Mouse (Mus musculus) stomach, embryonic 15.5 days (tissue): ENCODE results near the gene Rnf135. TPM values are rescaled to one million over a fixed set of nuclear protein-coding genes. Genes with fewer than 3 reads are reported as not detected.

Source experiments
- ATAC-seq: fragments of 200-750 bp; cut with Nextera tagmentation; 2 replicates; pipeline ENCODE4 v1.8.0; 2017; ENCODE audit warnings: low read depth, moderate number of reproducible peaks, moderate TSS enrichment; ENCODE audit not compliant: insufficient read depth, low FRiP score
- H3K27ac ChIP-seq: fragments of 300-500 bp; sonication (generic); 2 replicates; pipeline ENCODE4 v1.5.1; 2015; ENCODE audit warnings: mild to moderate bottlenecking, inconsistent platforms
- H3K27me3 ChIP-seq: fragments of 300-500 bp; sonication (generic); replicated peaks from 2 replicates; pipeline ENCODE4 v1.6.1; 2015; ENCODE audit warnings: inconsistent platforms
- H3K36me3 ChIP-seq: fragments of 300-500 bp; sonication (generic); 2 replicates; pipeline ENCODE4 v1.6.1; 2015; ENCODE audit warnings: inconsistent platforms
- H3K4me1 ChIP-seq: fragments of 300-500 bp; sonication (generic); 2 replicates; pipeline ENCODE4 v1.6.1; 2015; ENCODE audit warnings: inconsistent platforms
- H3K4me2 ChIP-seq: fragments of 300-500 bp; sonication (generic); 2 replicates; pipeline ENCODE4 v1.6.1; 2015; ENCODE audit warnings: mild to moderate bottlenecking, inconsistent platforms
- H3K4me3 ChIP-seq: fragments of 300-500 bp; sonication (generic); replicated peaks from 2 replicates; pipeline ENCODE4 v1.5.1; 2015; ENCODE audit warnings: inconsistent platforms
- H3K9ac ChIP-seq: fragments of 300-500 bp; sonication (generic); 2 replicates; pipeline ENCODE4 v1.6.1; 2015; ENCODE audit warnings: inconsistent platforms
- H3K9me3 ChIP-seq: fragments of 300-500 bp; sonication (generic); 2 replicates; pipeline ENCODE4 v1.6.1; 2016; ENCODE audit warnings: inconsistent platforms
- WGBS: fragments of 180-500 bp; shearing (Covaris S2); methylation state at CpG from one replicate; pipeline ENCODE4 v1.1.7; 2015; 5-methylcytosine and 5-hydroxymethylcytosine counted together
- polyA plus RNA-seq: library from polyadenylated mRNA; unstranded; fragments of >200 nt; fragmentation: Nextera tagmentation; extraction: Ambion mirVana; gene quantifications from 2 replicates; pipeline ENCODE4 v1.2.1, GENCODE M21; 2015

The Rnf135 gene
- polyA plus RNA-seq, 1 experiment from 2014 or later, result 10.3 TPM

DNA sequence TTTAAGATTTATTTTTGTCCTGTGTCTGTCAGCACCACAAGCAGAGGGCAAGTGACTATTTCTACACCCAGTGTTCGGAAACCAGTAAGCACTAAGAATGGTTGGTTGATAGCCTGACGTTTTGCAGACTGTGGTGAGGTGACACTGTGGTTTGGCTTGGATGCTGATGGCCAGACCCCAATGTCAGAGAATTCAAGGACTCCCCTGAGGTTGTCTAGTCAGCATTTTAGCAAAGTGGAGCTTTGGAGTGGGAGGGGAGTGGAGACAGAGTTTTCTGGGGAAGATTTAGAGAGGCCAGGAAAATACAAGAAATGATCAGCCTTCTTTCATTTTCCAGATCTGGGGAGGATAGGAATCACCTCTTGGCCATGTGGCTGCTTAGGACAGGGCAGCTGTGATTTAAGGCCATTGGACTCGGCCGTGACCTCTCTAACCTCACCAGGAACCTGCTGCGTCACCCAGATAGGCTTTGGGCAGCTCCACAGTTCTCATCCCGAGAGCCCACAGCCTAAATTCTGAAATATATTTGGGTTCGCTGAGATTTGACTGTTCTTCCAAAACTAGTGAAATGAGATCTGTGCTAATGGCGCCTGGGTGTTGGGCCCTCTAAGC is 34.1 kb upstream of the Rnf135 start:
- no peak overlapping the region for H3K9ac ChIP-seq
- no peak overlapping the region for H3K4me2 ChIP-seq
- no peak overlapping the region for H3K4me3 ChIP-seq
- H3K27me3 ChIP-seq, result peaks cover 6% of the 10 kb centered on the region
- no peaks in the 10 kb centered on the region for H3K36me3 ChIP-seq
- H3K9me3 ChIP-seq, result no peaks in the 10 kb centered on the region
- H3K4me1 ChIP-seq, result peaks cover 6% of the 10 kb centered on the region; the same call in 1 of the 2 replicates
- 87% methylated on average over 8 of the region's 8 CpGs for WGBS
- H3K27ac ChIP-seq, result no peak overlapping the region
- ATAC-seq, result no peak

- ATAC-seq, result no peak
- Histone ChIP-seq H3K27me3 (peaks cover 14% of the 10 kb centered on the region), H3K4me1 (peaks cover 8% of the 10 kb centered on the region; the same call in 1 of the 2 replicates), H3K4me3 (no peak overlapping the region), H3K9me3 (no peaks in the 10 kb centered on the region), H3K4me2 (no peak overlapping the region), H3K36me3 (no peaks in the 10 kb centered on the region), H3K9ac (no peak overlapping the region), H3K27ac (no peak overlapping the region)
- WGBS, result 64% methylated on average over 5 of the region's 5 CpGs
Measured at GRCm38 (mm10) chr11:80150566-80150965, 33.1 kb upstream of the Rnf135 start.

- H3K9me3 ChIP-seq, result no peaks in the 10 kb centered on the region
- no peaks in the 10 kb centered on the region for H3K36me3 ChIP-seq
- no peak overlapping the region for H3K4me3 ChIP-seq
- no peak overlapping the region for H3K9ac ChIP-seq
- H3K4me1 ChIP-seq, result peaks cover 8% of the 10 kb centered on the region; the same call in 1 of the 2 replicates
- 65% methylated on average over 2 of the region's 2 CpGs for WGBS
- H3K27me3 ChIP-seq, result peaks cover 15% of the 10 kb centered on the region
- H3K4me2 ChIP-seq, result no peak overlapping the region
- no peak overlapping the region for H3K27ac ChIP-seq
- ATAC-seq, result no peak
Measured at GRCm38 (mm10) chr11:80151541-80151940, 32.1 kb upstream of the Rnf135 start.

DNA sequence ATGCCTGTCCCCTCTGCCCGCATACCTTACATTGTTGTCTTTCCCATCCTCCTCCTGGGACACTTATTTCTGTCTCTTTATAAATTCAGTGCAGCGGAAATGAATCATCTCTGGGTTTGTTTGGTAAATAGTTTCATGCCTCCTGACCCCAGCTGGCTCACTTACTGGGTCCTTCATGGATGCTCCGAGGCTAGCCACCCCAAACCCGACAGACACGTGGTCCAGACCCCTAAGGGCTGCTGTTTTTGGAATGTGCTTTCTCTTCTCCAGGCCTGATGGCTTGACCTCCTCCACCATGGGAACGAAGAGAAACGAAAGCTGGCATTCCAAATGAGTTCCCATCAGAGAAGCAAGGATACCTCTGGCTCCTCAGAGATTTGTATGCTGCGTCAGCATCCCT is 31.3 kb upstream of the Rnf135 start:
- H3K4me3 ChIP-seq, result no peak overlapping the region
- no peak overlapping the region for H3K27ac ChIP-seq
- H3K9me3 ChIP-seq, result no peaks in the 10 kb centered on the region
- peaks cover 15% of the 10 kb centered on the region for H3K27me3 ChIP-seq
- H3K9ac ChIP-seq, result no peak overlapping the region
- WGBS, result 61% methylated on average over 8 of the region's 8 CpGs
- no peak for ATAC-seq
- H3K36me3 ChIP-seq, result no peaks in the 10 kb centered on the region
- H3K4me1 ChIP-seq, result peaks cover 8% of the 10 kb centered on the region; the same call in 1 of the 2 replicates
- no peak overlapping the region for H3K4me2 ChIP-seq

- WGBS, result 1% methylated on average over 47 of the region's 47 CpGs
- H3K27ac ChIP-seq, result no peak within 1 kb of the TSS
- peak; percentile 89 for ATAC-seq
Measured at GRCm38 (mm10) chr11:80153857-80154495, 29.7 kb upstream of the Rnf135 start, which contains the start of gene Adap2. Gene Adap2, plus strand, starts transcription at chr11:80154105.

DNA sequence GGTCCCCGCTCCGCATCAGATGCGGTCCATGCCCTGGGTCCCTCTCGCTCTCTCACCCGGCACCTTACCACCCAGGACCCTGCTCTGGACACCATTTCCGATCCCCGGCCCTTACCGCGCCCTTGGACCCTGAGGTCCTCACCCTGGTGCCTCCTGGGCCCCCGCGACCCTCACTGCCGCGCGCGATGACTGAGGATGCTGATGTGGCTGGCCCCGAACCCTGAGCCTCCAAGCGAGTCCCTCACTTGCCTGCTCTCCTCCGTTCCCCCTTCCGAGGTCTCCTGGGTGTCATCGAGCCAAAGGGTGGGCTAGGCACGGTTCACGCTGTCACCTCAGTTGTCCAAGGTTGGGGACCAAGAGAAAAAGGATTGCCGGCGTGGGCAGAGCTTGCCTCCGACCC is 29.1 kb upstream of the Rnf135 start:
- H3K36me3 ChIP-seq, result no peaks in the 10 kb centered on the region
- H3K4me2 ChIP-seq, result peak overlapping the region; percentile 89
- H3K27ac ChIP-seq, result no peak overlapping the region
- H3K4me3 ChIP-seq, result peak overlapping the region; percentile 58
- peaks cover 8% of the 10 kb centered on the region; the same call in 1 of the 2 replicates for H3K4me1 ChIP-seq
- 0 out of 2 replicates have a peak, but pooled peaks have one; percentile 14 for ATAC-seq
- no peak overlapping the region for H3K9ac ChIP-seq
- 25% methylated on average over 25 of the region's 25 CpGs for WGBS
- H3K27me3 ChIP-seq, result peaks cover 15% of the 10 kb centered on the region
- no peaks in the 10 kb centered on the region for H3K9me3 ChIP-seq

More at GRCm38 (mm10) chr11:80153857-80154495, 29.7 kb upstream of the Rnf135 start, which contains the start of gene Adap2:
- peaks cover 15% of the 10 kb centered on the region for H3K27me3 ChIP-seq
- no peaks in the 10 kb centered on the region for H3K36me3 ChIP-seq
- H3K4me1 ChIP-seq, result peaks cover 8% of the 10 kb centered on the region; the same call in 1 of the 2 replicates
- peak within 1 kb of the TSS; percentile 38 for H3K9ac ChIP-seq
- peak within 1 kb of the TSS; percentile 89 for H3K4me2 ChIP-seq
- no peaks in the 10 kb centered on the region for H3K9me3 ChIP-seq
- H3K4me3 ChIP-seq, result peak within 1 kb of the TSS; percentile 58

DNA sequence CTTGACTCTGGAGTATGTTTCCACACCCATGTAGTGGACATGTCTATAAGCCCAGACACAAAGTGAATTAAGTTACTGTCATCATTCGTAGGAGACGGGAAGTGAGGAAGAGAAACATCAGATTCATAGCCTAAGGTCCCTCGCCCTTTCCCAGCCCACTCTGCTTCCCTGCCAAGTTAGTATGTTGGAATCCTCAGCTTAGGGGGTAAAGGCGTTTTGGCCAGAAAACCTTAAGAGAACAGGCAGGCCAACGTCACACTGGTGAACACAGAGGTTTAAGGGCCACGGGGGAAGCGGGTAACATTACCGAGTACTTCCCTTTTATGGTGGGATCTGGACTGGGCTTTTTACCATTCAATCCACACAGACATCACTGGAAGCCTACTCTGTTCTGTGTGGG is 28.1 kb upstream of the Rnf135 start:
- Histone ChIP-seq H3K4me1 (peaks cover 8% of the 10 kb centered on the region; the same call in 1 of the 2 replicates), H3K9ac (no peak overlapping the region), H3K36me3 (no peaks in the 10 kb centered on the region), H3K9me3 (no peaks in the 10 kb centered on the region), H3K4me2 (no peak overlapping the region), H3K4me3 (no peak overlapping the region), H3K27me3 (peaks cover 15% of the 10 kb centered on the region), H3K27ac (no peak overlapping the region)
- WGBS, result 82% methylated on average over 8 of the region's 8 CpGs
- ATAC-seq, result no peak

GRCm38 (mm10) chr11:80155961-80156360 is 27.7 kb upstream of the Rnf135 start:
- no peak for ATAC-seq
- H3K4me1 ChIP-seq, result peaks cover 8% of the 10 kb centered on the region; the same call in 1 of the 2 replicates
- peaks cover 15% of the 10 kb centered on the region for H3K27me3 ChIP-seq
- no peak overlapping the region for H3K4me3 ChIP-seq
- no peak overlapping the region for H3K9ac ChIP-seq
- H3K9me3 ChIP-seq, result no peaks in the 10 kb centered on the region
- H3K36me3 ChIP-seq, result no peaks in the 10 kb centered on the region
- WGBS, result 83% methylated on average over 4 of the region's 4 CpGs
- no peak overlapping the region for H3K27ac ChIP-seq
- no peak overlapping the region for H3K4me2 ChIP-seq

DNA sequence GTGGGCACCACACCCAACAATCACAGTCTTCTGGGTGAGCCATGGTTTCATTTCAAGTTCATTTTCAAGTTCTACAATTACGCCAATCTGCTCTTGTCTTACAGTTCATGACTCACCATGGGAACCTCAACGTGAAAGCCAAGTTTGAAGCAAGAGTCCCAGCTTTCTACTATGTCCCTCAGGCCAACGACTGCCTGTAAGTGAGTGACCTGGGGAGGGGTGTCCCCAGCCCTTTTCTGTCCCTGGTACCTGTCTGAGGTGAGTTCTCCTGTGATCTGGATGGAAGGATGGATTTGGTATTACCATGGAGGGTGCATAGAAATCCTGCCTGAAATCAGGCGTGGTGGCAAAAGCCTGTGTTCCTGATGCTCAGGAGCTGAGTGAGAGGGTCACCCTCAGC is 26.8 kb upstream of the Rnf135 start:
- ATAC-seq, result no peak
- H3K27ac ChIP-seq, result no peak overlapping the region
- no peaks in the 10 kb centered on the region for H3K9me3 ChIP-seq
- peaks cover 8% of the 10 kb centered on the region; the same call in 1 of the 2 replicates for H3K4me1 ChIP-seq
- no peak overlapping the region for H3K4me3 ChIP-seq
- no peak overlapping the region for H3K4me2 ChIP-seq
- no peak overlapping the region for H3K9ac ChIP-seq
- peaks cover 15% of the 10 kb centered on the region for H3K27me3 ChIP-seq
- H3K36me3 ChIP-seq, result no peaks in the 10 kb centered on the region
- WGBS, result 81% methylated on average over 4 of the region's 4 CpGs

DNA sequence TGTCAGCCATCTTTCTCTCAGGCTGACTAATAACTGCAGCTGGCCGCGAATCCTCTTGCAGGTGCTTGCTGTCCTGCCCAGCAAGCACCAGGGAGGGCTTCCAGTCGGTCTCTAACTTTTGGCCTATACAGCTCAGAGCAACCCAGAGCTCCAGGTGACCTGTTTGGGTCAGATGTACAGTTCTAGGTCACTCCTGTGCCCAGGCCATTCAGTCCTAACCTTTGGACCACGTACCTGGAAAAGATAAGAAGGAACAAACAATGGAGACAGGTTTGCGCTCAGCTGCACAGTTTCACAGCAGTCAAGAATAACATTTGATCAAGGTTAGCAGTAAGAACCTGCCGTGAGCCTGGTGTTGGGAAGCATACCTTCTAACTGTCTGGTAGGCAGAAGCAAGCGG is 24.6 kb upstream of the Rnf135 start:
- no peak overlapping the region for H3K4me3 ChIP-seq
- H3K27me3 ChIP-seq, result peaks cover 14% of the 10 kb centered on the region
- peak; percentile 65; the same call in 1 of the 2 replicates for ATAC-seq
- no peak overlapping the region for H3K9ac ChIP-seq
- no peak overlapping the region for H3K27ac ChIP-seq
- WGBS, result 69% methylated on average over 7 of the region's 7 CpGs
- H3K4me2 ChIP-seq, result no peak overlapping the region
- H3K9me3 ChIP-seq, result no peaks in the 10 kb centered on the region
- H3K36me3 ChIP-seq, result no peaks in the 10 kb centered on the region
- peaks cover 7% of the 10 kb centered on the region; the same call in 1 of the 2 replicates for H3K4me1 ChIP-seq

- Histone ChIP-seq H3K27ac (no peak overlapping the region), H3K9me3 (no peaks in the 10 kb centered on the region), H3K36me3 (no peaks in the 10 kb centered on the region), H3K27me3 (no peaks in the 10 kb centered on the region), H3K9ac (no peak overlapping the region), H3K4me3 (no peak overlapping the region), H3K4me2 (no peak overlapping the region), H3K4me1 (no peaks in the 10 kb centered on the region)
- 75% methylated on average over 4 of the region's 4 CpGs for WGBS
- no peak for ATAC-seq
Measured at GRCm38 (mm10) chr11:80161041-80161440, 22.6 kb upstream of the Rnf135 start.

DNA sequence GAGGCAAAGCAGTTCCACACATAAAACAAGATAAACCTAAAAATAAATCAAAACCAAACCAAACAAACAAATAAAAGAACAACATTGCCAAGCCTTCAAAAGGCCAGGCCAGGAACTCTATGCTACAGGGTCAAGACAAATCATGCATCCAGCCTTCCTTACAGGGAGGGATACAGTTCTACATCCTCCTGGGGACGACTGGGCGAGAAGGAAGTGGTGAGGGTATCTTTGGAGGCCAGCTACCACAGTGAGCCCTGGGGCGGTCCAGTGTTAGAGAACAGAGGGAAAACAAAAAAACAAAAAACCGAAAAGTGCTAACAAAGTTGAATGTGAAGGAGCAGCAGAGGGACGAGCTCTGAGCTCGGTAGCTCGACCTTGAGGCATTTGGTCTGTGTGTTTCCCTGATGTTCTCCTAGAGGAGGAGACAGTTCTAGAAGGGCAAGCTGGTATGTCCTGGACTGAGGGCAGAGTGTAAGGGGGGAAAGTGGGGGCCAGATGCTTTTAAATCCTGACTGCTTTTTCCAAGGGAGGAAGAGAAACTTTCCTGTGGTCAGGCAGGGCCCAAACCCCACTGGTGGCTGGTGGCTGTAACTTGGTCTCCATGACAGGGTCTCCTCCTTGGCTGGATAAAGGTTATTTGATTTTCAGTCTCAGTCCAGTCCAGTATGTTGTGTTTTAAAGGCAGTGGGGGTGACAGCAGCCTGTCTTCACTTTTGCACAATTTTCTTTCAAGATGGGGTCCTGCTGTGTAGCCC is 20.1 kb upstream of the Rnf135 start:
- ATAC-seq, result no peak
- no peak overlapping the region for H3K4me2 ChIP-seq
- no peaks in the 10 kb centered on the region for H3K4me1 ChIP-seq
- H3K27ac ChIP-seq, result no peak overlapping the region
- H3K9ac ChIP-seq, result no peak overlapping the region
- H3K9me3 ChIP-seq, result no peaks in the 10 kb centered on the region
- no peaks in the 10 kb centered on the region for H3K27me3 ChIP-seq
- WGBS, result 64% methylated on average over 7 of the region's 7 CpGs
- H3K4me3 ChIP-seq, result no peak overlapping the region
- no peaks in the 10 kb centered on the region for H3K36me3 ChIP-seq
